Mouse (Mus musculus) neural tube, embryonic 11.5 days (tissue): Measurements from ENCODE around the gene Fh1. TPM values are rescaled to one million over a fixed set of nuclear protein-coding genes. Genes with fewer than 3 reads are reported as not detected.

ENCODE experiments used
- polyA plus RNA-seq: library from polyadenylated mRNA; unstranded; fragments of >200 nt; fragmentation: Nextera tagmentation; extraction: Ambion mirVana; gene quantifications from 2 replicates; pipeline ENCODE4 v1.2.1, GENCODE M21; 2014

Fh1 gene
- polyA plus RNA-seq, 1 experiment from 2014 or later: 113 TPM

Other genes with a start within 250 kb of the Fh1 start
- gene Rgs7, start 133.1 kb downstream of the Fh1 start, polyA plus RNA-seq: 10.2 and 15.0 TPM in 2 replicates
- gene Kmo, start 5.3 kb downstream of the Fh1 start, polyA plus RNA-seq: 0.09 TPM in 1 of 2 replicates, not detected in the other
- 12.0 and 12.5 TPM in 2 replicates for gene Opn3, start 67.1 kb upstream of the Fh1 start, polyA plus RNA-seq
- 5.8 and 6.0 TPM in 2 replicates for gene Chml, start 67.3 kb upstream of the Fh1 start, polyA plus RNA-seq
- gene Wdr64, start 73.0 kb upstream of the Fh1 start, polyA plus RNA-seq: not detected in 2 replicates